In the genomic region with DNA sequence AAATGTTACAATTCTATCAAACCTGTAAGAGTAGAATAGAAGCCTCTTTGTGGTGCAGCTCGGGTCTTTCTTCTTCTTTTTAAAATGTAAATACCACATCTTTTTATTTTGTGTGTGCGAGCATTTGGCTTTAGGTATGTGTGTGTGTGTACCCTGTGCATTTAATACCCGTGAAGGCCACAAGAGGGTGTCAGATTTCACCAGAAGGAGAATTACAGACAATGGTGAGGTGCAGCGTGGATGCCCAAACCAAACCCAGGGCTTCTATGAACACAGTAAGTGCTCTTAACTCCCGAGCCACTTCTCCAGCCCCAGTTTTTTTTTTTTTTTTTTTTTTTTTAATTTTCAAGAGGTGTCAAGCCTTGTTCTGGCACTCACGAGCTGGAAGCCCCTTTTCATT, we compare ENCODE assay signal across 12 mouse cellular contexts.
DNase-seq lines count a peak whose midpoint lies in the region; ATAC-seq and TF ChIP-seq lines count a peak whose summit lies in the region.
"Had no signal": no experiment of that assay in that cellular context is flagged by ENCODE, and none has a peak within 500 bp of the region (broad histone marks: within the 10 kb centered on the region; RNA-seq: fewer than 3 reads in every experiment).

No protein-coding gene starts in this region.

- no peak overlapping the region for H3K4me3 ChIP-seq in embryonic facial prominence, embryonic 11.5 days (ENCODE audit: low read depth, low read length)
- H3K4me3 ChIP-seq in embryonic facial prominence, embryonic 10.5 days: no peak overlapping the region
- H3K4me3 ChIP-seq in kidney, postnatal 0 days (replicated peaks; ENCODE audit: low read depth, low read length): no peak overlapping the region
- no peak overlapping the region for H3K4me3 ChIP-seq in midbrain, postnatal 0 days (ENCODE audit: low read depth, low read length)
- H3K4me3 ChIP-seq in midbrain, embryonic 11.5 days (ENCODE audit: low read depth, low read length): no peak overlapping the region
- H3K4me3 ChIP-seq: intestine, embryonic 15.5 days; liver, embryonic 13.5 days had no signal

- 53% methylated on average over 6 of the region's 6 CpGs for WGBS in embryonic facial prominence, embryonic 11.5 days
- WGBS in embryonic facial prominence, embryonic 10.5 days: 55% methylated on average over 6 of the region's 6 CpGs
- 67% methylated on average over 6 of the region's 6 CpGs for WGBS in kidney, postnatal 0 days
- WGBS in midbrain, postnatal 0 days: 73% methylated on average over 6 of the region's 6 CpGs
- 70% methylated on average over 6 of the region's 6 CpGs for WGBS in midbrain, embryonic 11.5 days

- no peak overlapping the region for H3K4me2 ChIP-seq in embryonic facial prominence, embryonic 11.5 days (ENCODE audit: low read depth, low read length)
- no peak overlapping the region for H3K4me2 ChIP-seq in kidney, postnatal 0 days (ENCODE audit: low read length)
- no peak overlapping the region for H3K4me2 ChIP-seq in midbrain, postnatal 0 days (ENCODE audit: low read depth, low read length, poor library complexity, severe bottlenecking)
- no peak overlapping the region for H3K4me2 ChIP-seq in midbrain, embryonic 11.5 days
- H3K4me2 ChIP-seq: intestine, embryonic 15.5 days; liver, embryonic 13.5 days had no signal

- no peaks in the 10 kb centered on the region for H3K9me3 ChIP-seq in embryonic facial prominence, embryonic 11.5 days (replicated peaks; ENCODE audit: control insufficient read depth, low read length)
- H3K9me3 ChIP-seq in embryonic facial prominence, embryonic 10.5 days: no peaks in the 10 kb centered on the region
- H3K9me3 ChIP-seq in kidney, postnatal 0 days (replicated peaks; ENCODE audit: low read length): no peaks in the 10 kb centered on the region
- H3K9me3 ChIP-seq in midbrain, postnatal 0 days (ENCODE audit: low read length): no peaks in the 10 kb centered on the region
- no peaks in the 10 kb centered on the region for H3K9me3 ChIP-seq in midbrain, embryonic 11.5 days (ENCODE audit: control insufficient read depth, low read length)
- H3K9me3 ChIP-seq: intestine, embryonic 15.5 days; liver, embryonic 13.5 days had no signal

- no peak for ATAC-seq in embryonic facial prominence, embryonic 11.5 days (replicated peaks; ENCODE audit: insufficient number of reproducible peaks, low FRiP score, low TSS enrichment, low read depth)
- no peak for ATAC-seq in kidney, postnatal 0 days (replicated peaks; ENCODE audit: low FRiP score, low read depth)
- ATAC-seq in midbrain, postnatal 0 days (ENCODE audit: low FRiP score): no peak
- no peak for ATAC-seq in midbrain, embryonic 11.5 days (ENCODE audit: low FRiP score)
- ATAC-seq: intestine, embryonic 15.5 days had no signal

- no peak overlapping the region for H3K27ac ChIP-seq in embryonic facial prominence, embryonic 11.5 days (replicated peaks; ENCODE audit: low read depth, low read length)
- no peak overlapping the region for H3K27ac ChIP-seq in embryonic facial prominence, embryonic 10.5 days (replicated peaks)
- H3K27ac ChIP-seq in kidney, postnatal 0 days: no peak overlapping the region
- no peak overlapping the region for H3K27ac ChIP-seq in midbrain, postnatal 0 days (ENCODE audit: low read depth, low read length)
- H3K27ac ChIP-seq in midbrain, embryonic 11.5 days (ENCODE audit: low read depth, low read length): no peak overlapping the region
- H3K27ac ChIP-seq: intestine, embryonic 15.5 days; liver, embryonic 13.5 days had no signal

- DNase-seq in embryonic facial prominence, embryonic 11.5 days (ENCODE audit: low spot score): peak; percentile 31
- DNase-seq in embryonic facial prominence, embryonic 10.5 days (ENCODE audit: low spot score): no peak
- no peak for DNase-seq in kidney, postnatal 0 days (ENCODE audit: low spot score)
- DNase-seq in kidney, adult 18-20 months: no peak
- peak; percentile 34 for DNase-seq in midbrain, postnatal 0 days (ENCODE audit: low spot score)
- DNase-seq in midbrain, embryonic 11.5 days (ENCODE audit: low spot score, missing footprints): no peak
- DNase-seq in right cerebral cortex, postnatal 14 days: no peak
- DNase-seq in adrenal gland, adult 18-20 months (ENCODE audit: low spot score in 2 of 2): no peak
- DNase-seq: B cell, adult 2 months; cerebellum, adult 9-10 months; liver, embryonic 13.5 days had no signal

- H3K9ac ChIP-seq in embryonic facial prominence, embryonic 11.5 days (replicated peaks; ENCODE audit: low read length): no peak overlapping the region
- H3K9ac ChIP-seq in kidney, postnatal 0 days (ENCODE audit: low read depth, low read length): no peak overlapping the region
- no peak overlapping the region for H3K9ac ChIP-seq in midbrain, postnatal 0 days (replicated peaks; ENCODE audit: low read length, poor library complexity, severe bottlenecking)
- no peak overlapping the region for H3K9ac ChIP-seq in midbrain, embryonic 11.5 days (ENCODE audit: low read length)
- H3K9ac ChIP-seq: intestine, embryonic 15.5 days; liver, embryonic 13.5 days had no signal

- no peaks in the 10 kb centered on the region for H3K27me3 ChIP-seq in embryonic facial prominence, embryonic 11.5 days (ENCODE audit: control insufficient read depth, insufficient read depth, low read length)
- peaks cover 24% of the 10 kb centered on the region for H3K27me3 ChIP-seq in embryonic facial prominence, embryonic 10.5 days (replicated peaks; ENCODE audit: low read depth, poor library complexity, severe bottlenecking)
- no peaks in the 10 kb centered on the region for H3K27me3 ChIP-seq in kidney, postnatal 0 days (ENCODE audit: insufficient read depth, low read length)
- no peaks in the 10 kb centered on the region for H3K27me3 ChIP-seq in midbrain, postnatal 0 days (ENCODE audit: insufficient read depth, low read length)
- H3K27me3 ChIP-seq in midbrain, embryonic 11.5 days (ENCODE audit: control insufficient read depth, insufficient read depth, low read length): no peaks in the 10 kb centered on the region
- H3K27me3 ChIP-seq: intestine, embryonic 15.5 days; liver, embryonic 13.5 days had no signal

- H3K36me3 ChIP-seq in embryonic facial prominence, embryonic 11.5 days (replicated peaks; ENCODE audit: control insufficient read depth, insufficient read depth, low read depth, low read length): no peaks in the 10 kb centered on the region
- H3K36me3 ChIP-seq in embryonic facial prominence, embryonic 10.5 days (replicated peaks): no peaks in the 10 kb centered on the region
- no peaks in the 10 kb centered on the region for H3K36me3 ChIP-seq in kidney, postnatal 0 days (ENCODE audit: insufficient read depth, low read length)
- no peaks in the 10 kb centered on the region for H3K36me3 ChIP-seq in midbrain, postnatal 0 days (ENCODE audit: insufficient read depth, low read length)
- H3K36me3 ChIP-seq in midbrain, embryonic 11.5 days (ENCODE audit: control insufficient read depth, insufficient read depth, low read length): no peaks in the 10 kb centered on the region
- H3K36me3 ChIP-seq: intestine, embryonic 15.5 days; liver, embryonic 13.5 days had no signal

- TF ChIP-seq CTCF in kidney, postnatal 0 days (IDR thresholded peaks at IDR 0.05; ENCODE audit: low read depth): peak; percentile 34; the same call in 1 of the 2 replicates
- peak; percentile 57 for TF ChIP-seq CTCF in midbrain, postnatal 0 days (IDR thresholded peaks at IDR 0.05)

- no peaks in the 10 kb centered on the region for H3K4me1 ChIP-seq in embryonic facial prominence, embryonic 11.5 days (ENCODE audit: control insufficient read depth, insufficient read depth, low read length)
- H3K4me1 ChIP-seq in embryonic facial prominence, embryonic 10.5 days: peaks cover 22% of the 10 kb centered on the region
- H3K4me1 ChIP-seq in kidney, postnatal 0 days (replicated peaks; ENCODE audit: insufficient read depth, low read length): no peaks in the 10 kb centered on the region
- H3K4me1 ChIP-seq in midbrain, postnatal 0 days (ENCODE audit: insufficient read depth, low read length): no peaks in the 10 kb centered on the region
- H3K4me1 ChIP-seq in midbrain, embryonic 11.5 days (ENCODE audit: control insufficient read depth, insufficient read depth, low read length): peaks cover 4% of the 10 kb centered on the region; the same call in 1 of the 2 replicates
- H3K4me1 ChIP-seq: intestine, embryonic 15.5 days; liver, embryonic 13.5 days had no signal

Comparison
In these comparisons a context has a peak if more than half of its experiments do, and no peak if none do; other contexts are left out.
1. DNase-seq: peak in embryonic facial prominence, embryonic 11.5 days (single experiment) and midbrain, postnatal 0 days (single experiment); none in embryonic facial prominence, embryonic 10.5 days (single experiment), kidney, postnatal 0 days (single experiment), kidney, adult 18-20 months (single experiment), midbrain, embryonic 11.5 days (single experiment), right cerebral cortex, postnatal 14 days (single experiment) and adrenal gland, adult 18-20 months (0 of 2).